Mouse (Mus musculus) embryonic stem cell, embryonic (primary cell): ENCODE results near the gene Rnf208.

Experiments used
- CTCF ChIA-PET, 4 experiments: fragments of 300-600 bp in 2 of 4; fragments of 350-600 bp in 2 of 4; sonication (Branson Sonifier 250); formaldehyde crosslinking; loops; one replicate each; lab custom pipeline; 2022; ENCODE audit warnings: inconsistent platforms in 2 of 4; lab: Charles Lee
- POLR2A ChIA-PET, 4 experiments: fragments of 300-600 bp in 2 of 4; fragments of 350-600 bp in 2 of 4; sonication (Branson Sonifier 250); formaldehyde crosslinking; loops; one replicate each; lab custom pipeline; 2022; ENCODE audit warnings: antibody characterized with exemption in 4 of 4, inconsistent platforms in 1 of 4; lab: Charles Lee

Rnf208 gene

DNA sequence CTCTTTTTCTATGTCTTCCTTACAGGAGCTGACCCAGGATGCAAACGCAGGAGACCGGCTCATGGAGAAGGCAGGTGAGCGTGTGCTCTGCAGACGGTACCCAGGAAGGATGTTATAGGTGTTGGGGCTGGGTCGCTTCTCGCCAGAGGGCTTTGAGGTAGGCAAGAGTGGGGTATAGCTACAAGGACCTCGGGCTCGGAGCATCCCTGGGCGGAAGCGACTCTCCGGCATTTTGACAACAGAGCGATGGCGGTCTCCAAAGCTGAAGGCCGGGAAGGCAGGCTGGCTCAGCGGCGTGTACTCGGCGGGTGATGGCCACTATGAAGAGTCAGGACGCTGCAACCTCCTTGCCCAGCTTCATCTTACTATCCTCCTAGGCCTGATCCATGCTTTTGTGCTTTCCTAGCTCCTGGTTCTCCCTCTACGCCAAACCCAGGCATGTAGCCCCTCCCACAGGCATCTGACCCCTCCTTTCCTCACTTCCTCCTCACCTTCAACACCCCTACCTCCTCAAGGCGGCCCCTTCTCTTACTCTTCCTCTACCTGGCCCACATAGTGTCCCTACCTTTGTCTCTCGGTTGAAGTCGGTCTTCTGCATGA, 28.7 kb upstream of the Rnf208 start:
- POLR2A ChIA-PET, result interaction anchor here (0.5 to 75.9 kb wide), 20 partner anchors 3 to 426 kb away, joined by 3 to 2347 read pairs (median 5); partner anchors contain the start of genes Anapc2 (in 4 of the 4), Ssna1 (in 4 of the 4), Tubb4b (in 4 of the 4) and Tor4a (in 3 of the 4)
- CTCF ChIA-PET, result interaction anchor here in 3 of 4 experiments (0.7 to 2.9 kb wide), 9 partner anchors 14 to 365 kb away, joined by 3 to 11 read pairs (median 3); partner anchors contain the start of gene Traf2 (in 1 of the 3)

DNA sequence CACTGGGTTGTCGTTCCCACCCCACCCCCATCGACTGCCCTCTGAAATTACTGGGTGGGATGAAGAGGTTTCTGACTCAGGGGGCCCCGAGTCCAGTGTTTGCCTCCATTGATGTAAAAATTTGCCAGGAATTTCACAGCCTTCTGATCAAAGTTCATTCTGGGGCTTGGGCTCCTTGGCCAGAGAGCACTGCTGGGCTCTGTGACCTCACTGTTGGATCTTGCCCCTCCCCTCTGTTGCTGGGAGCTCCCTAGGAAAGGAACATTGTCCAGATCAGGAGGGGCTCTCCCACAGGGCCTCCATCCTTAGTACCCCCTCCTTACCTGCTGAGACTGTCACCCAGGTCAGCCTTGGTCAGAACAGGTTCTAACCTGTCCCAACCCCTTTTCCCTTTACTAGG, 27.6 kb upstream of the Rnf208 start, which contains the start of gene Stpg3:
Gene Stpg3, minus strand, starts transcription at position 194 of the 400 bp plus-strand sequence.
- CTCF ChIA-PET, result interaction anchor here in 2 of 4 experiments (0.7 to 1.3 kb wide), 2 partner anchors 14 to 78 kb away, joined by 3 read pairs; no protein-coding TSS in a partner anchor
- POLR2A ChIA-PET, result interaction anchor here in 3 of 4 experiments (0.7 to 75.9 kb wide), 12 partner anchors 4 to 57 kb away, joined by 3 to 2347 read pairs (median 18); partner anchors contain the start of genes Anapc2 (in 3 of the 3), Ssna1 (in 3 of the 3), Tubb4b (in 3 of the 3) and AL732309.1 (in 2 of the 3)

DNA sequence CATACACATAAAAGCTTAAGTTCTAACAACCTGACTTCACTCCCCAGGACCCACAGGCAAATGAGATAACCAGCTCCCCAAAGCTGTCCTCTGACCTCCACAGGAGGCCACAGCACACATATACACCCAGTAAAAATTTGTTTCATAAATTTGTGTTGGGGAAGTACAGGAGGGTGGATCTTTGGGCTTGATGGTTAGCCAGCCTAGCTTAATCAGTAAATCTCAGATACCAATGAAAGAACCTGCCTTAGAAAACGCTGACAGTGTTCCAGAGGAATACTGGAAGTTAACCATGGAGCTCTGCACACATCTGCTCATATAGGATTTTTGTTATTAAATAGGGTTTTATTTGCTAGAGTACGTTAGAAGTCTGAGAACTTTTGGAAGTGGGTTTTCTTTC, 24.4 kb upstream of the Rnf208 start:
- CTCF ChIA-PET, result interaction anchor here in 3 of 4 experiments (0.6 to 3.9 kb wide), 5 partner anchors 11 to 119 kb away, joined by 3 to 21 read pairs (median 5); no protein-coding TSS in a partner anchor
- POLR2A ChIA-PET, result interaction anchor here in 2 of 4 experiments (1.3 to 75.9 kb wide), 6 partner anchors 7 to 283 kb away, joined by 3 to 2347 read pairs (median 966); partner anchors contain the start of genes AL732309.1 (in 2 of the 2), Anapc2 (in 2 of the 2), Cysrt1 (in 2 of the 2) and Nelfb (in 2 of the 2)

DNA sequence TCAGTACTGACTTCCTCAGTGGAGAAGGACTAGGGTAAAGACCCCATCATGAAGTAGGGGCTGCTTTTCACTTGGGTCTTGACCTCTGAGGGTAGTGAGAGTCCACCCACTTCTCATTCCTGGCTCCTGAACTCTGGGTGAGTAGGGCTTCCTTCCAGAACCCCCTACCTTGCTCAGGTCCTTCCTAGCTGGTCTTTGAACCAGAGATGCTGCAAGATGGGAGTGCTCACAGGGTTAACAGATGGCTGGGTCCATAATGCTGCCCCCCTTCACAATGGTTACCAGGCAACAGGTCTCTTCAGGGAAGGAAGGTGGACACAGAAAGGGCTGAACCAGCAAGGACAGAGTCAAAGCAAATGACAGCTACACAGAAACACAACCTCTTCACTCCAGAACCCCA, 23.6 kb upstream of the Rnf208 start, which contains the start of gene Fam166a:
Gene Fam166a, plus strand, starts transcription at position 301 of the 400 bp plus-strand sequence.
- CTCF ChIA-PET, result interaction anchor here in 3 of 4 experiments (0.9 to 3.9 kb wide), 3 partner anchors 10 to 118 kb away, joined by 3 to 21 read pairs (median 7); no protein-coding TSS in a partner anchor
- POLR2A ChIA-PET, result interaction anchor here in 2 of 4 experiments (0.6 to 75.9 kb wide), 7 partner anchors 8 to 283 kb away, joined by 3 to 2347 read pairs (median 333); partner anchors contain the start of genes AL732309.1 (in 2 of the 2), Anapc2 (in 2 of the 2), Cysrt1 (in 2 of the 2) and Nelfb (in 2 of the 2)

DNA sequence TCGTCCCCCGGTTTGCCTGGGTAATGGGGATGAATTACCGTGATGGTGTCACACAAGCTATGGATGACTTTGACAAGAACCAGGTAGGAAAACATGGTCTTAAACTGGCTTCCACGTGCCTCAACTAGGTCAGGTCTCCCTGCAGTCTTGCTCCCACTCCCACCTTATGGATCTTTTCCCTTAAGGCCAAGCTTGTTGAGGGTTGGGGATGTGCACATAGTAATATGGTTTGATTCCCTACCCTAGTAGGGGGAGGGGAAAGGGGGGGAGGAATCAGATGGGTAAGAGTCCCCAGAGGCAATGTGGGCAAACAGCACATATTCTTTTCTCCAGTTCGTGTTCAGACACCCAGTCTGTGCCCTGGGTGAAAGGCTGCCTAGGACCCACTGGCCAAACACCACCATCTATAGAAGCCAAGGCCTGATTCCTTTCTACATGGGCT, 20.7 kb upstream of the Rnf208 start:
- CTCF ChIA-PET, result interaction anchor here in 2 of 4 experiments (0.5 to 1.1 kb wide), 2 partner anchors 29 to 50 kb away, joined by 3 read pairs; no protein-coding TSS in a partner anchor
- POLR2A ChIA-PET, result interaction anchor here (0.5 to 75.9 kb wide), 30 partner anchors 8 to 235 kb away, joined by 3 to 2347 read pairs (median 4); partner anchors contain the start of genes Anapc2 (in 4 of the 4), Ssna1 (in 4 of the 4), Tor4a (in 4 of the 4) and Nelfb (in 3 of the 4)

DNA sequence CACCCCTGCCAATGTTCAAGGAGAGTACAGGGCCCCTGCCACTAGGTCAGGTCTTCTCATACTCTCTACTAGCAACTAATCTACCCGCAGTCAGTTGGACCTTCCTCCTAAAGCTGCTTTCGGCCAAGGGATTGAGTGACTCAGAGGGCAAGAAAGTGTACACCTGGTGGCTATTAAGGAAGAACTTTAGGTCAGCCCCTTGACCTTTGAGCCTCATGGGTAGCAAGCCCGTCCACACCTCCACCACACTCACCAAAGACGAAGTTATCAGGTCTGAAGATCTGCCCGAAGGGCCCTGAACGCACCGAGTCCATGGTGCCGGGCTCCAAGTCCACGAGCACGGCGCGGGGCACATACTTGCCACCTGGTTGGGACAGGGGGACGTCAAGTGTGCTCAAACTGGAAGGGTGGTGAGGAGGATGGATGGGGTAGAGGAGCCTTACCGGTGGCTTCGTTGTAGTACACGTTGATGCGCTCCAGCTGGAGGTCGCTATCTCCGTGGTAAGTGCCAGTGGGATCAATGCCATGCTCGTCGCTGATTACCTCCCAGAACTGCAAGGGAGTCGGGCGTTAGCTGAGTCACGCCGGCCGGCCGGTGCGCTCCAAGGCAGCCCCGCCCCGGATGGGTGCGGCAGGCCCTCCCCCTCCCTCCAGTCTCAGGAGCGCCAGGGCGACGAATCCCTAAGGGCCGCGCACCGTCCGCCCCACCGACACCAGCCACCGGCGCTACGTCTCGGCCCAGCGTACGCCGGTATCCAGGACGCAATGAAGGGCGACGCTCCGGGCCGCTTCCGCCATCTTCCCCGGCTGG, 18.2 kb upstream of the Rnf208 start:
- CTCF ChIA-PET, result interaction anchor here in 1 of 4 experiments (1.3 to 1.8 kb wide), 3 partner anchors 39 to 205 kb away, joined by 3 to 5 read pairs (median 4); partner anchors contain the start of genes Abca2, Nrarp and Tprn

DNA sequence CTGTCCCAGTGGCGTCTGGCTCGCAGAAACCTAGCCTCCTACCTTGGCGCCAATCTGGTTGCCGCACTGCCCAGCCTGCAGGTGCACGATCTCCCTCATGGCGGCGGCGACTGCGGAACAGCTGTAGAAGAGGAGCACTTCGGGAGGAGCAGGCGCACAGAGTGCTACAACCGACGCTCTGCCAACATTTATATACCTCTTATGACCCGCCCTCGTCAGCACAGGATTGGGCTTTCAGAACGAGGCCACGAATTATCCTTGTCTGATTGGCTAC, 17.6 kb upstream of the Rnf208 start, which contains the start of gene Tubb4b:
Gene Tubb4b, minus strand, starts transcription at position 211 of the 274 bp plus-strand sequence.
- ChIA-PET POLR2A (interaction anchor here (0.5 to 75.9 kb wide), 78 partner anchors 10 to 1127 kb away, joined by 3 to 2347 read pairs (median 5); partner anchors contain the start of genes Tor4a (in 4 of the 4), AL732309.1 (in 3 of the 4), Anapc2 (in 3 of the 4) and Nelfb (in 3 of the 4)), CTCF (interaction anchor here in 2 of 4 experiments (0.6 to 1.8 kb wide), 10 partner anchors 13 to 357 kb away, joined by 3 to 9 read pairs (median 4); partner anchors contain the start of genes Abca2 (in 1 of the 2), Ajm1 (in 1 of the 2), Cysrt1 (in 1 of the 2) and Nelfb (in 1 of the 2))

More for the DNA sequence above, 18.2 kb upstream of the Rnf208 start:
- POLR2A ChIA-PET, result interaction anchor here (0.6 to 75.9 kb wide), 73 partner anchors 10 to 760 kb away, joined by 3 to 2347 read pairs (median 5); partner anchors contain the start of genes Tor4a (in 4 of the 4), AL732309.1 (in 3 of the 4), Anapc2 (in 3 of the 4) and Cysrt1 (in 3 of the 4)

DNA sequence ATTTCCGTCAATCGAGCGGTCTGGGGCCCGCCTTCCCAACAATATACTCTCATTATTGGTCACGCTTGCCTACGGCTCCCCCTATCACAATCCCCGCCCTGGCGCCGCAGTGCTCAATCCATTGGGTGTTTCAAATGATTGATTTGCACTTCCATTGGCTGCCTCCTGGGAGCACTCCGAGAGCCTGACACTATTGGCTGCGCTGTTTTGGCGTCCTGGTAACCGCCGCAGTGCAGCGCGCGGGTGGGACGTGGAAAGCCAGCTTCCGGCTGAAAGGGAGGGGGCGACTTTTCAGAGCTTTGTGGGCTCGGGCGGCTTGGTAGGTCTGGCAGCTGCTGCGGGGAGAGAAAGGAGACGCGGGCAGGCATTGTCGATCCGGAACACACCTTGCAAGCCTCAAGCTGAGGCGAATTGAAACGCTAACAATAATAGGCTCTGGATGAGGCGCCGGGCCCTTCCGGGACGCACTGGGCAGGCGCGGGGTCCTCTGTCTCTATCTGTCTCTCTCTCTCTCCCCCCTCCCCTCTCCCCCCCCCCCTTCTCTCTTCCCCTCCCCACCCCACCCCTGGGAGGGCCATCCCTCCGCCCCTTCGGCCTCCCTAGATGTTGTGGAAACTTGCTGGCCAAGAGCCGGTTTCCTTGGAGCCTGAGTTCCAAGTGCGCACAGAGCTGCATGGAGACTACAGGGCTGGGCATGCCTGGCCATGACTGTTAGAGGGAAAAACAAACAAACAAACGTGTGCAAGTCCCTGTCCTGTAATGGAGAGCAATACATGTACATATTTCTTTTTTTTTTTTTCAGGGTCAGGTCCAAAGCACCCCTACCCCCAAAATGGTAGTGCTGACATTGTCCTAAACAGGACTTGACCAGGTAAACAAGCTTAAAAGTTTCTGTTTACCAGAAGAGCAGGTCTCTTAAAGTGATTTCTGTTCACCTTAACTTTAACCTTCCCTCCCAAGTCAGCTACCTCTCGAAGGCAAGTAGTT, 17.0 kb upstream of the Rnf208 start:
- CTCF ChIA-PET, result interaction anchor here in 2 of 4 experiments (0.6 to 1.8 kb wide), 12 partner anchors 14 to 357 kb away, joined by 3 to 9 read pairs (median 4); partner anchors contain the start of genes Abca2 (in 1 of the 2), Ajm1 (in 1 of the 2), Cysrt1 (in 1 of the 2) and Nelfb (in 1 of the 2)
- POLR2A ChIA-PET, result interaction anchor here (0.5 to 75.9 kb wide), 91 partner anchors 9 to 1282 kb away, joined by 3 to 2347 read pairs (median 5); partner anchors contain the start of genes AL732309.1 (in 4 of the 4), Tor4a (in 4 of the 4), Anapc2 (in 3 of the 4) and Nelfb (in 3 of the 4)

DNA sequence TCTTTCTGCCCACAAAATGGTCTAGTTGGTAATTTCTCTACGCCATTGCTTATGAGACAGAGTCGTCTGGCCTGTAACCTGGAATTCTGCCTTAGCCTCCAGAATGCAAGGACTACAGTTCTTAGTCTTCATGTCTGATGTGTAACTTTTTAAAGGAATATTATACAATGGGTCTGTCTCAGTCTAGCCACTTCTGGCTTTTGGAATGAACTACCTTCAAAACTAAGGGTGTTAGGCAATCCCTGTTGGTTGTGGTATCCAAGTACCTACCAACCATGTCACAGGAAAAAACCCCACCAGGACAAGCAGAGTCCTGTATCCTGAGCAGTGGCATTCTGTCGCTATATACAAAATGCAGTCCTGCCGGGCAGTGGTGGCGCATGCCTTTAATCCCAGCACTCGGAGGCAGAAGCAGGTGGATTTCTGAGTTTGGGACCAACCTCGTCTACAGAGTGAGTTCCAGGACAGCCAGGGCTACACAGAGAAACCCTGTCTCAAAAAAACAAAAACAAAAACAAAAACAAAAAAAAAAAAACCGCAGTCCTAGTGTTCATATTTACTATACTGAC, 16.2 kb upstream of the Rnf208 start:
- CTCF ChIA-PET, result interaction anchor here in 1 of 4 experiments (1.2 to 1.8 kb wide), 5 partner anchors 15 to 356 kb away, joined by 3 to 6 read pairs (median 4); partner anchors contain the start of genes Ajm1 and Nelfb

DNA sequence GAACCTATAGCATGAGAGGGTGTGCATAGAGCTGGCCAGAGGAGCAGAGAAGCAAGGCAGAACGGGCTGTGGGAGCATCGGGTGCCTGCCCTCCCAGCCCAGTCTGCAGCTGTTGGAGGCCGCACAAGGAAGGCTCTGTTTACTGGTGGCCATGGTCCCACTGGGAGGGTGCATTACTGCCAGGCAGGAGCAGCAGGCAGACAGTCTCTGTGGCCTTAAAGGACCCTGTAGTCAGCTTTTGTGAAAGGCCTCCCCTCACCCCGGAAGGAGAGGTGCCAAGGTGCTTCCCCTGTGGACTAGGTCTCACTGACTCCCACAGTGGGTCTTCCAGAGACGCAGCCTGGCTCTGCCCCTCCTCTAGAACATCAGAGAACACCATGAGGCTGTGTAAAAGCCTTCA, 15.2 kb upstream of the Rnf208 start:
- CTCF ChIA-PET, result interaction anchor here in 2 of 4 experiments (1.0 to 5.3 kb wide), 8 partner anchors 8 to 200 kb away, joined by 3 to 54 read pairs (median 16); partner anchors contain the start of genes AL732309.1 (in 1 of the 2), Cysrt1 (in 1 of the 2), Fam166a (in 1 of the 2) and Rnf208 (in 1 of the 2)

More for the DNA sequence above, 16.2 kb upstream of the Rnf208 start:
- POLR2A ChIA-PET, result interaction anchor here (0.7 to 75.9 kb wide), 47 partner anchors 2 to 618 kb away, joined by 3 to 2347 read pairs (median 7); partner anchors contain the start of genes AL732309.1 (in 4 of the 4), Tor4a (in 4 of the 4), Nelfb (in 3 of the 4) and Rnf224 (in 3 of the 4)

DNA sequence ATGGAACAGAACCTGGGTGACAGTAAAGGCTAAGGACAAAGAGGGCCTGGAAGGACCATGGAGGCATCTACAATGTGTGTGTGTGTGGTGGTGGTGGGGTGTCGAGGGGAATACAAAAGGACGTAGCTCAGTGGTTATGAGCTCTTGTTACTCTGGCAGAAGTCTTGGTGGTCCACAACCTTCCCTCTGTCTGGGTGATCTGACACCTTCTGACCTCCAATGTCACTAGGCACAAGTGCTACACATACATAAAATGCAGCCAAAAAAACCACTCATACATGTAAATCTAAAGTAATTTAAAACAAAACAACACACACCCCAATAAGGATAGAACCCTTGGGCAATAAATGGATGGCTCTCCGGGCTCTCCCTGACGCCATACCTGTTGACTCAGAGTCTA, 14.6 kb upstream of the Rnf208 start:
- ChIA-PET POLR2A (interaction anchor here (0.5 to 75.9 kb wide), 34 partner anchors 0 to 1325 kb away, joined by 3 to 2347 read pairs (median 4); partner anchors contain the start of genes AL732309.1 (in 3 of the 4), Stpg3 (in 3 of the 4), Tmem203 (in 3 of the 4) and Anapc2 (in 2 of the 4)), CTCF (interaction anchor here (0.6 to 5.3 kb wide), 31 partner anchors 9 to 269 kb away, joined by 3 to 54 read pairs (median 7); partner anchors contain the start of genes Cysrt1 (in 3 of the 4), Rnf208 (in 3 of the 4), AL732309.1 (in 2 of the 4) and Rnf224 (in 2 of the 4))

More for the DNA sequence above, 15.2 kb upstream of the Rnf208 start:
- POLR2A ChIA-PET, result interaction anchor here in 3 of 4 experiments (0.7 to 75.9 kb wide), 23 partner anchors 1 to 292 kb away, joined by 3 to 2347 read pairs (median 6); partner anchors contain the start of genes AL732309.1 (in 3 of the 3), Slc34a3 (in 3 of the 3), Tmem203 (in 3 of the 3) and Tor4a (in 3 of the 3)

DNA sequence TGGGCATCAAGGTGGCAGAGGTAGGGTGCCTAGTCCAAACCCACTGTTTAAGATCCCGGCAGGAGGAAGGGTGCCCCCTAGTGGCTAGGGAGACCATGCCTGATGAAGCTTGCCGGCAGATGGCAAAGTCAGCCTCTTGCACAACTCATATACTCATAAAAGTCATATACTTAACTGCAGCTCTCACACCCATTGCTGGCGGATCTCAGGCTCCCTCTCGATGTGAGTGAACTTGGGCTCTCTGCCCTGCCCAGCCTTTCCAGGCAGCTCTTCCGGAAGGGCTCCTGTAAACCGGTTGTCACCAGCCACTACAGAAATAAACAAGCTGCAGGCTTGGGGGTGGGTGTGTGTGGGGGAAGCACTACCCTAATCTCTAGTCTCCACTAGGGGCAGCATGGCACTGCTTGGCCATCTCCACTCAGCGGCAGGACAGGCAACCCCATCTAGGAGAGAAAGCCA, 13.6 kb upstream of the Rnf208 start:
- ChIA-PET POLR2A (interaction anchor here (0.7 to 75.9 kb wide), 41 partner anchors 1 to 1324 kb away, joined by 3 to 2347 read pairs (median 4); partner anchors contain the start of genes Tprn (in 4 of the 4), AL732309.1 (in 3 of the 4), Tmem203 (in 3 of the 4) and Tor4a (in 3 of the 4)), CTCF (interaction anchor here (0.5 to 5.3 kb wide), 103 partner anchors 8 to 1231 kb away, joined by 3 to 54 read pairs (median 4); partner anchors contain the start of genes AL732309.1 (in 4 of the 4), Ssna1 (in 4 of the 4), Tor4a (in 4 of the 4) and Anapc2 (in 3 of the 4))

DNA sequence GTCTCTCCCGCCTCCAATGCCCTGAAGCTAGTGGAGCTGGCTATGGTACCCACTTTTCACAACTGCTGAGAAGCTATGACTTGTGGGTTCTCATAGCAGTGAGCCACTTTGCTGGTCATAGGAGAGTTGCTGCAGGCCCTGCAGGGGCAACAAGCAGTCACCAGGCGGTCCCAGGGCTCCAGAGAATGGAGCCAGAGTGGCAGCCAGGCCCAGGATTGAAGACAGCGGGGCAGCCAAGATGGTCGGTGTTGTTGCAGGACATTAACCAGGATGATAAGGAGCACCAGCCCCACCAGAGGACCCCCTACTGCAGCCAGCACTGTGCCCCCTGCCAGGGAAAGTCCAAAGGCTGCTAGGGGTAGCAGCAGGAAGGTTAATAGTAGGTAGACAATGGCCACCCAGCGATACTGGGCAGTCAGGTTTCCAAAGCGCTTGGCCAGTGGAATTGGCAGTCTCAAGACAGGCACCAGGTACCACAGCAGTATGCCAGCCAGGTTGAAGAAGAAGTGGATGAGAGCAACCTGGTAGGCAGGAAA, 13.0 kb upstream of the Rnf208 start:
- ChIA-PET POLR2A (interaction anchor here (0.6 to 75.9 kb wide), 36 partner anchors 2 to 295 kb away, joined by 3 to 2347 read pairs (median 4); partner anchors contain the start of genes Tprn (in 4 of the 4), AL732309.1 (in 3 of the 4), Tmem203 (in 3 of the 4) and Tor4a (in 3 of the 4)), CTCF (interaction anchor here (0.5 to 5.3 kb wide), 87 partner anchors 8 to 294 kb away, joined by 3 to 54 read pairs (median 5); partner anchors contain the start of genes Tor4a (in 4 of the 4), AL732309.1 (in 3 of the 4), Cysrt1 (in 3 of the 4) and Nrarp (in 3 of the 4))
